Mouse (Mus musculus) testis, adult 10 weeks (tissue): ENCODE results near the gene Pzp. TPM values are rescaled to one million over a fixed set of nuclear protein-coding genes. Genes with fewer than 3 reads are reported as not detected.

Experiments used
- polyA plus RNA-seq: library from polyadenylated mRNA; stranded (reverse); fragments of 350-450 nt; fragmentation: Illumina TruSeq; extraction: RNeasy Lipid Tissue Mini Kit (QIAGEN cat#74804); gene quantifications from one replicate; pipeline ENCODE4 v1.2.3, GENCODE M21; 2014; ENCODE audit warnings: low read depth, low replicate concordance

The Pzp gene
- polyA plus RNA-seq = 2.9 TPM

GRCm38 (mm10) chr6:128526601-128527000 is at the start of gene Pzp:
TSS of gene Pzp (minus strand) at chr6:128526720.

GRCm38 (mm10) chr6:128438317-128438870 is 88.1 kb downstream of the Pzp start, which contains the start of gene Fkbp4:
TSS of gene Fkbp4 (minus strand) at chr6:128438677.

Other genes with a start within 250 kb of the Pzp start
- gene Tead4, start 225.9 kb downstream of the Pzp start, polyA plus RNA-seq = not detected
- 2.1 TPM for gene Tulp3, start 170.9 kb downstream of the Pzp start, polyA plus RNA-seq
- 17.3 TPM for gene Rhno1, start 163.8 kb downstream of the Pzp start, polyA plus RNA-seq
- 38.0 TPM for gene Foxm1, start 163.8 kb downstream of the Pzp start, polyA plus RNA-seq
- 16.8 TPM for gene Tex52, start 151.3 kb downstream of the Pzp start, polyA plus RNA-seq
- not detected for gene Gm44596, start 151.2 kb downstream of the Pzp start, polyA plus RNA-seq
- gene Nrip2, start 127.4 kb downstream of the Pzp start, polyA plus RNA-seq = 0.20 TPM
- 2.5 TPM for gene Itfg2, start 101.8 kb downstream of the Pzp start, polyA plus RNA-seq
- gene Fkbp4, start 88.0 kb downstream of the Pzp start, polyA plus RNA-seq = 66.7 TPM
- gene A2ml1, start 54.9 kb upstream of the Pzp start, polyA plus RNA-seq = 1.6 TPM
- 0.90 TPM for gene Klrb1a, start 96.8 kb upstream of the Pzp start, polyA plus RNA-seq
- 0.15 TPM for gene Clec2h, start 135.7 kb upstream of the Pzp start, polyA plus RNA-seq
- gene Klrb1, start 196.3 kb upstream of the Pzp start, polyA plus RNA-seq = 90.0 TPM